Mouse (Mus musculus): ENCODE results near the gene Gm20696. TPM values are rescaled to one million over a fixed set of nuclear protein-coding genes. Genes with fewer than 3 reads are reported as not detected.
A peak's percentile ranks its signal among the peaks of the same experiment; 100 is the strongest.

Gm20696 gene
- polyA plus RNA-seq, 1 experiment: not detected

GRCm38 (mm10) chr6:99463906-99464305 lies 202.7 kb downstream of the Gm20696 start:
- no peak overlapping the region for H3K27ac ChIP-seq (replicated peaks; ENCODE audit: low read depth, low read length)
- peaks cover 3% of the 10 kb centered on the region for H3K4me1 ChIP-seq (ENCODE audit: control insufficient read depth, insufficient read depth, insufficient read length, low read length)
- H3K4me3 ChIP-seq (ENCODE audit: insufficient read depth, low read depth, low read length): no peak overlapping the region

GRCm38 (mm10) chr6:99458775-99459174 lies 207.8 kb downstream of the Gm20696 start:
- Histone ChIP-seq H3K4me3 (ENCODE audit: insufficient read depth, low read depth, low read length) (no peak overlapping the region), H3K4me1 (ENCODE audit: control insufficient read depth, insufficient read depth, insufficient read length, low read length) (no peaks in the 10 kb centered on the region; the same call in 1 of the 2 replicates), H3K27ac (replicated peaks; ENCODE audit: low read depth, low read length) (no peak overlapping the region)

GRCm38 (mm10) chr6:99453763-99454520 lies 212.7 kb downstream of the Gm20696 start:
- H3K27ac ChIP-seq (replicated peaks; ENCODE audit: low read depth, low read length): no peak overlapping the region
- no peak overlapping the region for H3K4me3 ChIP-seq (ENCODE audit: insufficient read depth, low read depth, low read length)
- no peaks in the 10 kb centered on the region; the same call in 1 of the 2 replicates for H3K4me1 ChIP-seq (ENCODE audit: control insufficient read depth, insufficient read depth, insufficient read length, low read length)

GRCm38 (mm10) chr6:99452638-99453185 lies 213.9 kb downstream of the Gm20696 start:
- Histone ChIP-seq H3K27ac (replicated peaks; ENCODE audit: low read depth, low read length) (no peak overlapping the region), H3K4me1 (ENCODE audit: control insufficient read depth, insufficient read depth, insufficient read length, low read length) (no peaks in the 10 kb centered on the region; the same call in 1 of the 2 replicates), H3K4me3 (ENCODE audit: insufficient read depth, low read depth, low read length) (no peak overlapping the region)

GRCm38 (mm10) chr6:99451479-99451878 lies 215.1 kb downstream of the Gm20696 start:
- Histone ChIP-seq H3K4me1 (ENCODE audit: control insufficient read depth, insufficient read depth, insufficient read length, low read length) (no peaks in the 10 kb centered on the region; the same call in 1 of the 2 replicates), H3K27ac (replicated peaks; ENCODE audit: low read depth, low read length) (no peak overlapping the region), H3K4me3 (ENCODE audit: insufficient read depth, low read depth, low read length) (no peak overlapping the region)

- no peak overlapping the region for H3K27ac ChIP-seq (replicated peaks; ENCODE audit: low read depth, low read length)
- H3K4me1 ChIP-seq (ENCODE audit: control insufficient read depth, insufficient read depth, insufficient read length, low read length): peaks cover 3% of the 10 kb centered on the region; the same call in 1 of the 2 replicates
- no peak overlapping the region for H3K4me3 ChIP-seq (ENCODE audit: insufficient read depth, low read depth, low read length)
These were observed 219.2 kb downstream of the Gm20696 start for GRCm38 (mm10) chr6:99447447-99447846.

- Histone ChIP-seq H3K27ac (replicated peaks; ENCODE audit: low read depth, low read length) (no peak overlapping the region), H3K4me1 (ENCODE audit: control insufficient read depth, insufficient read depth, insufficient read length, low read length) (peaks cover 3% of the 10 kb centered on the region; the same call in 1 of the 2 replicates)
These were observed 219.7 kb downstream of the Gm20696 start for GRCm38 (mm10) chr6:99446801-99447415.

GRCm38 (mm10) chr6:99443460-99443859 lies 223.1 kb downstream of the Gm20696 start:
- Histone ChIP-seq H3K4me3 (ENCODE audit: insufficient read depth, low read depth, low read length) (no peak overlapping the region), H3K27ac (replicated peaks; ENCODE audit: low read depth, low read length) (no peak overlapping the region)

More at GRCm38 (mm10) chr6:99446801-99447415, 219.7 kb downstream of the Gm20696 start:
- H3K4me3 ChIP-seq (ENCODE audit: insufficient read depth, low read depth, low read length): no peak overlapping the region

GRCm38 (mm10) chr6:99441100-99441499 lies 225.5 kb downstream of the Gm20696 start:
- Histone ChIP-seq H3K27ac (replicated peaks; ENCODE audit: low read depth, low read length) (no peak overlapping the region), H3K4me3 (ENCODE audit: insufficient read depth, low read depth, low read length) (no peak overlapping the region), H3K4me1 (ENCODE audit: control insufficient read depth, insufficient read depth, insufficient read length, low read length) (peaks cover 21% of the 10 kb centered on the region)

More at GRCm38 (mm10) chr6:99443460-99443859, 223.1 kb downstream of the Gm20696 start:
- peaks cover 19% of the 10 kb centered on the region for H3K4me1 ChIP-seq (ENCODE audit: control insufficient read depth, insufficient read depth, insufficient read length, low read length)

- peaks cover 21% of the 10 kb centered on the region for H3K4me1 ChIP-seq (ENCODE audit: control insufficient read depth, insufficient read depth, insufficient read length, low read length)
- 0 out of 2 replicates have a peak overlapping the region, but pooled peaks have one; percentile 11 for H3K27ac ChIP-seq (replicated peaks; ENCODE audit: low read depth, low read length)
- no peak overlapping the region for H3K4me3 ChIP-seq (ENCODE audit: insufficient read depth, low read depth, low read length)
These were observed 226.0 kb downstream of the Gm20696 start for GRCm38 (mm10) chr6:99440606-99441005.

- peak overlapping the region; percentile 37 for H3K27ac ChIP-seq (replicated peaks; ENCODE audit: low read depth, low read length)
- peak overlapping the region; percentile 16 for H3K4me3 ChIP-seq (ENCODE audit: insufficient read depth, low read depth, low read length)
- peaks cover 21% of the 10 kb centered on the region for H3K4me1 ChIP-seq (ENCODE audit: control insufficient read depth, insufficient read depth, insufficient read length, low read length)
These were observed 226.7 kb downstream of the Gm20696 start for GRCm38 (mm10) chr6:99439878-99440361.

GRCm38 (mm10) chr6:99439214-99439877 lies 227.3 kb downstream of the Gm20696 start:
- H3K4me3 ChIP-seq (ENCODE audit: insufficient read depth, low read depth, low read length): peak overlapping the region; percentile 16
- peaks cover 21% of the 10 kb centered on the region for H3K4me1 ChIP-seq (ENCODE audit: control insufficient read depth, insufficient read depth, insufficient read length, low read length)

GRCm38 (mm10) chr6:99436371-99436770 lies 230.2 kb downstream of the Gm20696 start:
- Histone ChIP-seq H3K4me3 (ENCODE audit: insufficient read depth, low read depth, low read length) (no peak overlapping the region), H3K4me1 (ENCODE audit: control insufficient read depth, insufficient read depth, insufficient read length, low read length) (peaks cover 21% of the 10 kb centered on the region), H3K27ac (replicated peaks; ENCODE audit: low read depth, low read length) (no peak overlapping the region)

More at GRCm38 (mm10) chr6:99439214-99439877, 227.3 kb downstream of the Gm20696 start:
- H3K27ac ChIP-seq (replicated peaks; ENCODE audit: low read depth, low read length): peak overlapping the region; percentile 37

GRCm38 (mm10) chr6:99435140-99435539 lies 231.5 kb downstream of the Gm20696 start:
- peaks cover 12% of the 10 kb centered on the region for H3K4me1 ChIP-seq (ENCODE audit: control insufficient read depth, insufficient read depth, insufficient read length, low read length)
- peak overlapping the region; percentile 45 for H3K27ac ChIP-seq (replicated peaks; ENCODE audit: low read depth, low read length)
- no peak overlapping the region for H3K4me3 ChIP-seq (ENCODE audit: insufficient read depth, low read depth, low read length)

GRCm38 (mm10) chr6:99433006-99433405 lies 233.6 kb downstream of the Gm20696 start:
- Histone ChIP-seq H3K4me3 (ENCODE audit: insufficient read depth, low read depth, low read length) (no peak overlapping the region), H3K4me1 (ENCODE audit: control insufficient read depth, insufficient read depth, insufficient read length, low read length) (0 out of 2 replicates have a peak, but pooled peaks cover 4% of the 10 kb centered on the region)

More at GRCm38 (mm10) chr6:99433006-99433405, 233.6 kb downstream of the Gm20696 start:
- H3K27ac ChIP-seq (replicated peaks; ENCODE audit: low read depth, low read length): no peak overlapping the region

All from brown adipose tissue, adult 24 weeks (tissue).